Mouse (Mus musculus): ENCODE measurements around the gene Vwa8. TPM values are rescaled to one million over a fixed set of nuclear protein-coding genes. Genes with fewer than 3 reads are reported as not detected.

The Vwa8 gene
- total RNA-seq, 4 experiments from 2014 or later: 168 to 243 (median 193) TPM

GRCm38 (mm10) chr14:79182801-79183200 lies 333.9 kb downstream of the Vwa8 start:
- DNase-seq (ENCODE audit: low spot score): no peak

GRCm38 (mm10) chr14:79183261-79183660 lies 334.4 kb downstream of the Vwa8 start:
- no peak for DNase-seq (ENCODE audit: low spot score)

- peak; percentile 56 for DNase-seq (ENCODE audit: low spot score)
Observed at GRCm38 (mm10) chr14:79184071-79184470, 335.2 kb downstream of the Vwa8 start.

- DNase-seq (ENCODE audit: low spot score): no peak
Observed at GRCm38 (mm10) chr14:79185018-79185685, 336.3 kb downstream of the Vwa8 start.

- DNase-seq (ENCODE audit: low spot score): no peak
Observed at GRCm38 (mm10) chr14:79186976-79187375, 338.1 kb downstream of the Vwa8 start.

- DNase-seq (ENCODE audit: low spot score): no peak
Observed at GRCm38 (mm10) chr14:79196711-79197110, 347.9 kb downstream of the Vwa8 start.

GRCm38 (mm10) chr14:79198066-79198465 lies 349.2 kb downstream of the Vwa8 start:
- DNase-seq (ENCODE audit: low spot score): no peak

- DNase-seq (ENCODE audit: low spot score): peak; percentile 26
Observed at GRCm38 (mm10) chr14:79200133-79200891, 351.5 kb downstream of the Vwa8 start.

- no peak for DNase-seq (ENCODE audit: low spot score)
Observed at GRCm38 (mm10) chr14:79200892-79201285, 352.0 kb downstream of the Vwa8 start.

GRCm38 (mm10) chr14:79202722-79203362 lies 354.0 kb downstream of the Vwa8 start:
- no peak for DNase-seq (ENCODE audit: low spot score)

GRCm38 (mm10) chr14:79203496-79204158 lies 354.8 kb downstream of the Vwa8 start:
- DNase-seq (ENCODE audit: low spot score): no peak

- no peak for DNase-seq (ENCODE audit: low spot score)
Observed at GRCm38 (mm10) chr14:79204866-79205265, 356.0 kb downstream of the Vwa8 start.

GRCm38 (mm10) chr14:79206210-79206609 lies 357.4 kb downstream of the Vwa8 start:
- peak; percentile 71 for DNase-seq (ENCODE audit: low spot score)

GRCm38 (mm10) chr14:79208468-79208867 lies 359.6 kb downstream of the Vwa8 start:
- no peak for DNase-seq (ENCODE audit: low spot score)

GRCm38 (mm10) chr14:79209813-79210212 lies 361.0 kb downstream of the Vwa8 start:
- no peak for DNase-seq (ENCODE audit: low spot score)

- no peak for DNase-seq (ENCODE audit: low spot score)
Observed at GRCm38 (mm10) chr14:79212380-79212991, 363.6 kb downstream of the Vwa8 start.

- no peak for DNase-seq (ENCODE audit: low spot score)
Observed at GRCm38 (mm10) chr14:79214129-79214528, 365.3 kb downstream of the Vwa8 start.

GRCm38 (mm10) chr14:79214660-79215249 lies 365.9 kb downstream of the Vwa8 start:
- no peak for DNase-seq (ENCODE audit: low spot score)

- no peak for DNase-seq (ENCODE audit: low spot score)
Observed at GRCm38 (mm10) chr14:79216366-79216765, 367.5 kb downstream of the Vwa8 start.

GRCm38 (mm10) chr14:79223431-79224036 lies 374.7 kb downstream of the Vwa8 start:
- no peak for DNase-seq (ENCODE audit: low spot score)

GRCm38 (mm10) chr14:79225458-79225857 lies 376.6 kb downstream of the Vwa8 start:
- DNase-seq (ENCODE audit: low spot score): no peak
